Mouse (Mus musculus) Patski (cell line): ENCODE data around the gene Mtch2. TPM values are rescaled to one million over a fixed set of nuclear protein-coding genes. Genes with fewer than 3 reads are reported as not detected.
A peak's percentile ranks its signal among the peaks of the same experiment; 100 is the strongest.

Source experiments
- ATAC-seq: fragments of 100-300 bp; one replicate; pipeline ENCODE4 v1.8.0; 2021
- CTCF ChIA-PET: fragments of 350-600 bp; sonication (Branson Sonifier 250); formaldehyde crosslinking; loops from one replicate; lab custom pipeline; 2022; ENCODE audit warnings: inconsistent platforms; lab: Charles Lee
- POLR2A ChIA-PET: fragments of 350-600 bp; sonication (Branson Sonifier 250); formaldehyde crosslinking; loops from one replicate; lab custom pipeline; 2022; ENCODE audit warnings: antibody characterized with exemption, inconsistent platforms; lab: Charles Lee
- DNase-seq: peaks from one replicate; pipeline ENCODE4 v3.0.0-alpha.2; 2011; ENCODE audit warnings: low read depth, low spot score
- H3K27me3 ChIP-seq: fragments of 371-371 bp; one replicate; pipeline ENCODE4 v1.5.1; 2021
- CTCF ChIP-seq: fragments of 100-300 bp; IDR thresholded peaks from one replicate; pipeline ENCODE4 v1.5.1; 2021
- in situ Hi-C: fragments of 300-500 bp; cut with MboI; formaldehyde crosslinking; loops from 3 replicates; pipeline ENCODE4 v1.11.1; 2018; ENCODE audit warnings: low pct_unique_long_range_greater_than_20kb, mixed read lengths
- polyA plus RNA-seq: library from polyadenylated mRNA; unstranded; gene quantifications from one replicate; pipeline ENCODE4 v1.2.3, GENCODE M21; 2021

Gene Mtch2
- polyA plus RNA-seq, 1 experiment from 2014 or later, result 237 TPM

GRCm38 (mm10) chr2:90904076-90904855, 57.3 kb downstream of the Mtch2 start, which contains the start of the genes Kbtbd4 and Ndufs3:
Gene Kbtbd4 (plus strand): TSS chr2:90904740.
Gene Ndufs3 (minus strand): TSS chr2:90904827.
- peak; percentile 74 for ATAC-seq
- DNase-seq, result no peak
- ChIA-PET POLR2A (interaction anchor here (0.7 to 1.0 kb wide), 3 partner anchors 10 to 34 kb away, joined by 3 to 5 read pairs (median 3); no protein-coding TSS in a partner anchor), CTCF (interaction anchor here (1.2 kb wide), 1 partner anchor 10 kb away, joined by 5 read pairs; no protein-coding TSS in a partner anchor)
- no peaks in the 10 kb centered on the region for H3K27me3 ChIP-seq
- TF ChIP-seq CTCF, result no peak
- in situ Hi-C loops, result no loop called here

GRCm38 (mm10) chr2:90904856-90905224, 57.9 kb downstream of the Mtch2 start:
- TF ChIP-seq CTCF, result no peak
- CTCF ChIA-PET, result interaction anchor here (1.2 to 1.9 kb wide), 2 partner anchors 9 to 38 kb away, joined by 5 read pairs; no protein-coding TSS in a partner anchor
- POLR2A ChIA-PET, result interaction anchor here (0.7 to 1.8 kb wide), 4 partner anchors 9 to 159 kb away, joined by 3 to 5 read pairs (median 3); no protein-coding TSS in a partner anchor
- DNase-seq (no peak), ATAC-seq (no peak)
- in situ Hi-C loops, result no loop called here
- no peaks in the 10 kb centered on the region for H3K27me3 ChIP-seq

- ATAC-seq (no peak), DNase-seq (no peak)
- no peak for TF ChIP-seq CTCF
- in situ Hi-C loops, result no loop called here
- H3K27me3 ChIP-seq, result no peaks in the 10 kb centered on the region
- ChIA-PET CTCF (interaction anchor here (0.9 to 2.0 kb wide), 5 partner anchors 9 to 146 kb away, joined by 3 to 7 read pairs (median 4); no protein-coding TSS in a partner anchor), POLR2A (interaction anchor here (1.8 kb wide), 1 partner anchor 11 kb away, joined by 5 read pairs; no protein-coding TSS in a partner anchor)
These were observed 59.8 kb downstream of the Mtch2 start for GRCm38 (mm10) chr2:90906721-90907120.

- ChIA-PET POLR2A (no interaction called here), CTCF (no interaction called here)
- in situ Hi-C loops, result no loop called here
- no peak for DNase-seq
- TF ChIP-seq CTCF, result no peak
- ATAC-seq, result no peak
- H3K27me3 ChIP-seq, result no peaks in the 10 kb centered on the region
These were observed 63.9 kb downstream of the Mtch2 start for GRCm38 (mm10) chr2:90910861-90911260.

- H3K27me3 ChIP-seq, result no peaks in the 10 kb centered on the region
- CTCF ChIA-PET, result no interaction called here
- no peak for DNase-seq
- POLR2A ChIA-PET, result interaction anchor here (0.9 kb wide), 1 partner anchor 17 kb away, joined by 9 read pairs; no protein-coding TSS in a partner anchor
- in situ Hi-C loops, result no loop called here
- no peak for ATAC-seq
- no peak for TF ChIP-seq CTCF
These were observed 64.7 kb downstream of the Mtch2 start for GRCm38 (mm10) chr2:90911668-90912067.

- ATAC-seq, result no peak
- no peak for TF ChIP-seq CTCF
- no peaks in the 10 kb centered on the region for H3K27me3 ChIP-seq
- in situ Hi-C loops, result no loop called here
- DNase-seq, result no peak
- ChIA-PET POLR2A (interaction anchor here (0.6 to 1.7 kb wide), 5 partner anchors 9 to 303 kb away, joined by 3 to 5 read pairs (median 3); no protein-coding TSS in a partner anchor), CTCF (interaction anchor here (1.1 to 2.1 kb wide), 4 partner anchors 9 to 106 kb away, joined by 3 to 10 read pairs (median 4); partner anchors contain the start of genes Kbtbd4 and Ndufs3)
These were observed 66.7 kb downstream of the Mtch2 start for GRCm38 (mm10) chr2:90913671-90914070.

- ChIA-PET CTCF (interaction anchor here (0.8 to 1.9 kb wide), 4 partner anchors 9 to 45 kb away, joined by 3 to 9 read pairs (median 4); partner anchors contain the start of gene Celf1), POLR2A (interaction anchor here (0.8 to 1.7 kb wide), 2 partner anchors 11 to 12 kb away, joined by 3 to 5 read pairs; partner anchors contain the start of genes Kbtbd4 and Ndufs3)
- TF ChIP-seq CTCF, result no peak
- no peaks in the 10 kb centered on the region for H3K27me3 ChIP-seq
- DNase-seq (no peak), ATAC-seq (no peak)
- in situ Hi-C loops, result no loop called here
These were observed 68.6 kb downstream of the Mtch2 start for GRCm38 (mm10) chr2:90915516-90915915.

Other genes with a start within 250 kb of the Mtch2 start
- 32.2 TPM for gene Nup160, start 169.9 kb upstream of the Mtch2 start, polyA plus RNA-seq
- gene Fnbp4, start 101.8 kb upstream of the Mtch2 start, polyA plus RNA-seq, result 81.9 TPM
- gene Agbl2, start 64.4 kb upstream of the Mtch2 start, polyA plus RNA-seq, result not detected
- gene C1qtnf4, start 38.7 kb downstream of the Mtch2 start, polyA plus RNA-seq, result 0.04 TPM
- 33.0 TPM for gene Kbtbd4, start 57.6 kb downstream of the Mtch2 start, polyA plus RNA-seq
- 216 TPM for gene Ndufs3, start 57.7 kb downstream of the Mtch2 start, polyA plus RNA-seq
- 92.9 TPM for gene Celf1, start 93.2 kb downstream of the Mtch2 start, polyA plus RNA-seq
- 1.2 TPM for gene Rapsn, start 188.5 kb downstream of the Mtch2 start, polyA plus RNA-seq
- gene Psmc3, start 206.9 kb downstream of the Mtch2 start, polyA plus RNA-seq, result 276 TPM
- gene Slc39a13, start 223.3 kb downstream of the Mtch2 start, polyA plus RNA-seq, result 148 TPM
- 1.1 TPM for gene Spi1, start 235.2 kb downstream of the Mtch2 start, polyA plus RNA-seq